Mouse (Mus musculus) neural tube, postnatal 0 days (tissue): ENCODE results near the gene Vav1. TPM values are rescaled to one million over a fixed set of nuclear protein-coding genes. Genes with fewer than 3 reads are reported as not detected.

Experiments used
- polyA plus RNA-seq: library from polyadenylated mRNA; unstranded; fragments of >200 nt; fragmentation: Nextera tagmentation; extraction: Ambion mirVana; gene quantifications from 2 replicates; pipeline ENCODE4 v1.2.1, GENCODE M21; 2015

The Vav1 gene
- 2.4 and 2.5 TPM in 2 replicates for polyA plus RNA-seq

GRCm38 (mm10) chr17:57278943-57279590, at the start of gene Vav1:
Gene Vav1 (plus strand): TSS chr17:57279100.

GRCm38 (mm10) chr17:57248201-57248699, 30.6 kb upstream of the Vav1 start, which contains the start of gene Gpr108:
Gene Gpr108 (minus strand): TSS chr17:57248446.

DNA sequence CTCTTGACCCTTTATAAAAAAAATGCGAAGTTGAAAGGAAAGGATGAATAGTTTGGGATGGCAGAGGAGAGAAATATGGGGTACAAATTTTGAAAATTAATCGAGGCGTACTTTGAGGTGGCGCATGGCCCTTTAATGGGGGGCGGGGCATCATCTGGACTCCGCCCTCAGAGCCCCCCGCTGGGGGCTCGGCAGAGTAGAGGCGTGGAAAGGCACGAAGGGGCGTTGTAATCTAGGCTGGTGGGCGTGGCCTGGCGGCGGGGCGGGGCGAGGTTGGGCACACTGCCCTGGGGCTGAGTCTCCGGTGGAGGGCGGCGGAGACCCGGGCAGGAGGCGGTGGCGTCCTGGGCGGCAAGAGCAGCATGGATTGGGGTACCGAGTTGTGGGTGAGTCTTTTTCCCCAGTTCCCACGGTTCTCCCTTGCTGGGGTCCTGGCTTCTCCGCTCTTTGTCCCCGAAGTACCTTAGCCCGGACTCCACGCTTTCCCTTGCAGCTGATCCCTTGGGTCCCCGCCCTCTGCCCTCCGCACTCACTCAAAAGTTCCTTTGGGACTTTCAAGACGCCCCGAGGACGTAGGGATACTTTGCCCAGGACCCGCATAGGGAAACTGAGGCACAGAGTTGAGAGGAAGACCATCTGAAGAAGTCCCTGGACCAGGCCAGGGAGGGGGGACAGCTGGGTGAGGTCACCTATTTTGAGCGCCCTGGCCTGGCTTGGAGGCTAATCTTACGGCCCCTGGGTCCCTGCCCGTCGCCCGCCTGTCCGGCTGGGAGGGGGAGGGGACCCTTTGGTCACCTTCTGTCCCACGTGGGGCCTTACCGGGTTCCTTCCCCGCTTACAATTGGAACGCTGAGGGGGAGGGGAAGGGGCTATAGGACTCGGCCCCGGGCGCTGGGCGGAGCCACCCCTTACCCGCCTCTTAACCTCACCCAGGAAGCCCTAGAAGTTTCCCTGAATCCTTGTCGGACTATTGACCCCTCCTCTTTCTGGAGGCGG, 29.4 kb upstream of the Vav1 start, which contains the start of gene Trip10:
Gene Trip10 (plus strand): TSS at position 270 of the 996 bp plus-strand sequence.

GRCm38 (mm10) chr17:57358441-57358840, 79.5 kb downstream of the Vav1 start, which contains the start of gene Adgre1:
Gene Adgre1 (plus strand): TSS chr17:57358691.

Other genes starting within 250 kb of the Vav1 start
- gene Khsrp, start 247.6 kb upstream of the Vav1 start, polyA plus RNA-seq: 27.2 and 28.1 TPM in 2 replicates
- not detected in 2 replicates for gene Slc25a41, start 237.4 kb upstream of the Vav1 start, polyA plus RNA-seq
- 2.5 and 3.3 TPM in 2 replicates for gene Crb3, start 220.0 kb upstream of the Vav1 start, polyA plus RNA-seq
- 54.5 and 58.2 TPM in 2 replicates for gene Slc25a23, start 219.2 kb upstream of the Vav1 start, polyA plus RNA-seq
- 2.1 and 2.5 TPM in 2 replicates for gene Dennd1c, start 200.6 kb upstream of the Vav1 start, polyA plus RNA-seq
- 282 and 305 TPM in 2 replicates for gene Tubb4a, start 191.3 kb upstream of the Vav1 start, polyA plus RNA-seq
- 5.9 and 6.7 TPM in 2 replicates for gene Tnfsf9, start 173.8 kb upstream of the Vav1 start, polyA plus RNA-seq
- gene Cd70, start 129.3 kb upstream of the Vav1 start, polyA plus RNA-seq: 1.4 and 2.6 TPM in 2 replicates
- not detected in 2 replicates for gene Tnfsf14, start 84.9 kb upstream of the Vav1 start, polyA plus RNA-seq
- gene C3, start 51.0 kb upstream of the Vav1 start, polyA plus RNA-seq: 1.3 and 1.7 TPM in 2 replicates
- 23.7 and 24.6 TPM in 2 replicates for gene Gpr108, start 30.7 kb upstream of the Vav1 start, polyA plus RNA-seq
- gene Trip10, start 29.6 kb upstream of the Vav1 start, polyA plus RNA-seq: 8.9 and 9.1 TPM in 2 replicates
- gene Adgre1, start 79.6 kb downstream of the Vav1 start, polyA plus RNA-seq: 4.5 and 5.5 TPM in 2 replicates